Mouse (Mus musculus) neural tube, embryonic 12.5 days (tissue): ENCODE results near the gene Wwox. TPM values are rescaled to one million over a fixed set of nuclear protein-coding genes. Genes with fewer than 3 reads are reported as not detected.

Experiments
- ATAC-seq: fragments of 200-750 bp; cut with Nextera tagmentation; 2 replicates; pipeline ENCODE4 v1.8.0; 2017; ENCODE audit warnings: low read depth, mild to moderate bottlenecking, moderate TSS enrichment, moderate library complexity; ENCODE audit not compliant: low FRiP score
- H3K27ac ChIP-seq: fragments of 300-500 bp; sonication (generic); 2 replicates; pipeline ENCODE4 v1.5.1; 2016
- H3K27me3 ChIP-seq: fragments of 300-500 bp; sonication (generic); replicated peaks from 2 replicates; pipeline ENCODE4 v1.6.1; 2016; ENCODE audit warnings: mild to moderate bottlenecking
- H3K36me3 ChIP-seq: fragments of 300-500 bp; sonication (generic); 2 replicates; pipeline ENCODE4 v1.6.1; 2016; ENCODE audit warnings: mild to moderate bottlenecking
- H3K4me1 ChIP-seq: fragments of 300-500 bp; sonication (generic); 2 replicates; pipeline ENCODE4 v1.6.1; 2016
- H3K4me2 ChIP-seq: fragments of 300-500 bp; sonication (generic); replicated peaks from 2 replicates; pipeline ENCODE4 v1.6.1; 2016; ENCODE audit warnings: mild to moderate bottlenecking
- H3K4me3 ChIP-seq: fragments of 300-500 bp; sonication (generic); 2 replicates; pipeline ENCODE4 v1.5.1; 2016
- H3K9ac ChIP-seq: fragments of 300-500 bp; sonication (generic); 2 replicates; pipeline ENCODE4 v1.6.1; 2016; ENCODE audit warnings: mild to moderate bottlenecking
- H3K9me3 ChIP-seq: fragments of 300-500 bp; sonication (generic); 2 replicates; pipeline ENCODE4 v1.6.1; 2016; ENCODE audit warnings: mild to moderate bottlenecking
- WGBS: fragments of 180-500 bp; shearing (Covaris S2); methylation state at CpG from one replicate; pipeline ENCODE4 v1.1.7; 2016; 5-methylcytosine and 5-hydroxymethylcytosine counted together
- polyA plus RNA-seq: library from polyadenylated mRNA; unstranded; fragments of >200 nt; fragmentation: Nextera tagmentation; extraction: Ambion mirVana; gene quantifications from 2 replicates; pipeline ENCODE4 v1.2.1, GENCODE M21; 2016

The Wwox gene
- polyA plus RNA-seq, 1 experiment from 2014 or later = 12.7 TPM

GRCm38 (mm10) chr8:114962494-114962893, 523.0 kb downstream of the Wwox start:
- no peak overlapping the region for H3K9ac ChIP-seq
- H3K4me2 ChIP-seq = no peak overlapping the region
- no peak overlapping the region for H3K4me3 ChIP-seq
- H3K27me3 ChIP-seq = no peaks in the 10 kb centered on the region
- H3K4me1 ChIP-seq = no peaks in the 10 kb centered on the region
- H3K27ac ChIP-seq = no peak overlapping the region
- WGBS = 94% methylated on average over 1 of the region's 1 CpGs
- no peaks in the 10 kb centered on the region for H3K36me3 ChIP-seq
- no peak for ATAC-seq
- no peaks in the 10 kb centered on the region for H3K9me3 ChIP-seq

GRCm38 (mm10) chr8:114963282-114963681, 523.8 kb downstream of the Wwox start:
- Histone ChIP-seq H3K9me3 (no peaks in the 10 kb centered on the region), H3K27ac (no peak overlapping the region), H3K4me3 (no peak overlapping the region), H3K9ac (no peak overlapping the region), H3K27me3 (no peaks in the 10 kb centered on the region), H3K4me1 (no peaks in the 10 kb centered on the region), H3K4me2 (no peak overlapping the region), H3K36me3 (no peaks in the 10 kb centered on the region)
- WGBS = 92% methylated on average over 4 of the region's 4 CpGs
- ATAC-seq = no peak

GRCm38 (mm10) chr8:114964206-114964605, 524.8 kb downstream of the Wwox start:
- Histone ChIP-seq H3K36me3 (no peaks in the 10 kb centered on the region), H3K9me3 (no peaks in the 10 kb centered on the region), H3K27ac (no peak overlapping the region), H3K9ac (no peak overlapping the region), H3K4me1 (no peaks in the 10 kb centered on the region), H3K4me2 (no peak overlapping the region), H3K27me3 (no peaks in the 10 kb centered on the region), H3K4me3 (no peak overlapping the region)
- ATAC-seq = no peak
- WGBS = 91% methylated on average over 6 of the region's 6 CpGs

- Histone ChIP-seq H3K4me1 (0 out of 2 replicates have a peak, but pooled peaks cover 4% of the 10 kb centered on the region), H3K4me2 (no peak overlapping the region), H3K36me3 (no peaks in the 10 kb centered on the region), H3K9me3 (no peaks in the 10 kb centered on the region), H3K4me3 (no peak overlapping the region), H3K9ac (no peak overlapping the region), H3K27ac (no peak overlapping the region), H3K27me3 (no peaks in the 10 kb centered on the region)
- no peak for ATAC-seq
- 85% methylated on average over 4 of the region's 4 CpGs for WGBS
Measured at GRCm38 (mm10) chr8:114968842-114969241, 529.4 kb downstream of the Wwox start.

GRCm38 (mm10) chr8:114971378-114971777, 531.9 kb downstream of the Wwox start:
- ATAC-seq = no peak
- Histone ChIP-seq H3K9me3 (no peaks in the 10 kb centered on the region), H3K4me2 (no peak overlapping the region), H3K4me3 (no peak overlapping the region), H3K27ac (no peak overlapping the region), H3K27me3 (no peaks in the 10 kb centered on the region), H3K4me1 (0 out of 2 replicates have a peak, but pooled peaks cover 4% of the 10 kb centered on the region), H3K36me3 (no peaks in the 10 kb centered on the region), H3K9ac (no peak overlapping the region)
- 48% methylated on average over 8 of the region's 8 CpGs for WGBS

- no peak overlapping the region for H3K4me3 ChIP-seq
- WGBS = 9% methylated on average over 12 of the region's 12 CpGs
Measured at GRCm38 (mm10) chr8:114973002-114973461, 533.6 kb downstream of the Wwox start.

GRCm38 (mm10) chr8:114974336-114974950, 535.0 kb downstream of the Wwox start:
- no peaks in the 10 kb centered on the region for H3K36me3 ChIP-seq
- H3K4me1 ChIP-seq = 0 out of 2 replicates have a peak, but pooled peaks cover 4% of the 10 kb centered on the region
- H3K4me3 ChIP-seq = no peak overlapping the region
- WGBS = 85% methylated on average over 5 of the region's 5 CpGs
- no peak for ATAC-seq
- H3K9ac ChIP-seq = no peak overlapping the region
- no peak overlapping the region for H3K4me2 ChIP-seq
- H3K27me3 ChIP-seq = no peaks in the 10 kb centered on the region
- no peaks in the 10 kb centered on the region for H3K9me3 ChIP-seq
- H3K27ac ChIP-seq = no peak overlapping the region

More at GRCm38 (mm10) chr8:114973002-114973461, 533.6 kb downstream of the Wwox start:
- no peaks in the 10 kb centered on the region for H3K36me3 ChIP-seq
- no peak overlapping the region for H3K9ac ChIP-seq
- ATAC-seq = no peak
- H3K27me3 ChIP-seq = no peaks in the 10 kb centered on the region
- H3K27ac ChIP-seq = no peak overlapping the region
- 0 out of 2 replicates have a peak, but pooled peaks cover 4% of the 10 kb centered on the region for H3K4me1 ChIP-seq
- no peak overlapping the region for H3K4me2 ChIP-seq
- H3K9me3 ChIP-seq = no peaks in the 10 kb centered on the region

- 0 out of 2 replicates have a peak, but pooled peaks cover 4% of the 10 kb centered on the region for H3K4me1 ChIP-seq
- H3K4me3 ChIP-seq = no peak overlapping the region
- H3K4me2 ChIP-seq = no peak overlapping the region
- no peaks in the 10 kb centered on the region for H3K9me3 ChIP-seq
- H3K36me3 ChIP-seq = no peaks in the 10 kb centered on the region
- no peaks in the 10 kb centered on the region for H3K27me3 ChIP-seq
- H3K27ac ChIP-seq = no peak overlapping the region
- H3K9ac ChIP-seq = no peak overlapping the region
- WGBS = 86% methylated on average over 11 of the region's 11 CpGs
- ATAC-seq = no peak
Measured at GRCm38 (mm10) chr8:114977746-114978145, 538.3 kb downstream of the Wwox start.

GRCm38 (mm10) chr8:114978206-114978960, 538.9 kb downstream of the Wwox start:
- WGBS = 82% methylated on average over 15 of the region's 15 CpGs
- H3K36me3 ChIP-seq = no peaks in the 10 kb centered on the region
- H3K9ac ChIP-seq = no peak overlapping the region
- H3K27me3 ChIP-seq = no peaks in the 10 kb centered on the region
- no peaks in the 10 kb centered on the region for H3K9me3 ChIP-seq
- no peak overlapping the region for H3K4me3 ChIP-seq
- ATAC-seq = no peak
- no peak overlapping the region for H3K4me2 ChIP-seq
- H3K4me1 ChIP-seq = no peaks in the 10 kb centered on the region
- H3K27ac ChIP-seq = no peak overlapping the region

GRCm38 (mm10) chr8:114979671-114980070, 540.2 kb downstream of the Wwox start:
- Histone ChIP-seq H3K36me3 (no peaks in the 10 kb centered on the region), H3K4me2 (no peak overlapping the region), H3K9me3 (no peaks in the 10 kb centered on the region), H3K4me3 (no peak overlapping the region), H3K27ac (no peak overlapping the region), H3K9ac (no peak overlapping the region), H3K27me3 (no peaks in the 10 kb centered on the region), H3K4me1 (peaks cover 4% of the 10 kb centered on the region)
- no peak for ATAC-seq

- Histone ChIP-seq H3K4me1 (peaks cover 4% of the 10 kb centered on the region), H3K27me3 (no peaks in the 10 kb centered on the region; the same call in 1 of the 2 replicates), H3K36me3 (no peaks in the 10 kb centered on the region), H3K27ac (no peak overlapping the region), H3K4me3 (no peak overlapping the region), H3K4me2 (no peak overlapping the region), H3K9ac (no peak overlapping the region), H3K9me3 (no peaks in the 10 kb centered on the region)
- WGBS = 93% methylated on average over 11 of the region's 11 CpGs
- no peak for ATAC-seq
Measured at GRCm38 (mm10) chr8:114982762-114983161, 543.3 kb downstream of the Wwox start.

- H3K27ac ChIP-seq = no peak overlapping the region
- no peaks in the 10 kb centered on the region; the same call in 1 of the 2 replicates for H3K27me3 ChIP-seq
- H3K9ac ChIP-seq = no peak overlapping the region
- no peaks in the 10 kb centered on the region for H3K9me3 ChIP-seq
- H3K4me2 ChIP-seq = no peak overlapping the region
- no peak overlapping the region for H3K4me3 ChIP-seq
- 74% methylated on average over 8 of the region's 8 CpGs for WGBS
- no peak for ATAC-seq
- peaks cover 4% of the 10 kb centered on the region for H3K4me1 ChIP-seq
- no peaks in the 10 kb centered on the region for H3K36me3 ChIP-seq
Measured at GRCm38 (mm10) chr8:114984500-114984899, 545.0 kb downstream of the Wwox start.
